Mouse (Mus musculus): ENCODE data around the gene Senp1.

- TF ChIP-seq POLR2A (IDR thresholded peaks at IDR 0.05; ENCODE audit: control insufficient read depth, extremely low read depth, insufficient read depth, low read length, poor library complexity) (no peak), CTCF (IDR thresholded peaks at IDR 0.05; ENCODE audit: borderline replicate concordance, control insufficient read depth, extremely low read depth, insufficient read depth, low read length, poor library complexity) (no peak)
Measured at GRCm38 (mm10) chr15:98074521-98074920, 19.0 kb downstream of the Senp1 start.

Data from thymus, adult 2 months (tissue).